Mouse (Mus musculus): ENCODE results near the gene Enah. TPM values are rescaled to one million over a fixed set of nuclear protein-coding genes. Genes with fewer than 3 reads are reported as not detected.

Enah gene
- polyA plus RNA-seq, 1 experiment from 2014 or later, result 23.6 TPM

DNA sequence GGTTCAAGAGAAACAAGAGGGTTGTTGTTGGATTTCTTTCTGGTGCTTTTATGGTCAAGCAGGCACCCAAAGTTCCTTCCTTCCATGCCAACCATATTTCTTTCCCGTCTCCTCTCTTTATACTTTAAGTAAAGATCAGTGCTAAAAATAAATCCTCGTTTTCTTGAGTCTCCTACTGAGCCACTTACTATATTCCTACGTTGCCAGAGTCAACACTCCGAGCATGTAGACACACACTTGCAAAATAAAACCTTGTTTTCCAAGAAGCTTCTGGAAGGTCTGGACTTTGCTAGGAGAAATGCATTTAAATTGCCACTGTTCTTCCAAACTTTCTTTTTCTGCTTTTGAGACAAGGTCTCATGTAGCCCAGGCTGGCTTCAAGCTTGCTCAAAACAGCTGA, 28.3 kb upstream of the Enah start:
- no peak overlapping the region for H3K4me3 ChIP-seq
- no peaks in the 10 kb centered on the region for H3K9me3 ChIP-seq (replicated peaks)
- H3K4me1 ChIP-seq, result peaks cover 8% of the 10 kb centered on the region
- WGBS, result 88% methylated on average over 4 of the region's 4 CpGs
- no peaks in the 10 kb centered on the region for H3K36me3 ChIP-seq
- H3K27ac ChIP-seq, result no peak overlapping the region
- no peaks in the 10 kb centered on the region for H3K27me3 ChIP-seq (ENCODE audit: low read depth, poor library complexity, severe bottlenecking)
- DNase-seq (ENCODE audit: low spot score), result no peak

DNA sequence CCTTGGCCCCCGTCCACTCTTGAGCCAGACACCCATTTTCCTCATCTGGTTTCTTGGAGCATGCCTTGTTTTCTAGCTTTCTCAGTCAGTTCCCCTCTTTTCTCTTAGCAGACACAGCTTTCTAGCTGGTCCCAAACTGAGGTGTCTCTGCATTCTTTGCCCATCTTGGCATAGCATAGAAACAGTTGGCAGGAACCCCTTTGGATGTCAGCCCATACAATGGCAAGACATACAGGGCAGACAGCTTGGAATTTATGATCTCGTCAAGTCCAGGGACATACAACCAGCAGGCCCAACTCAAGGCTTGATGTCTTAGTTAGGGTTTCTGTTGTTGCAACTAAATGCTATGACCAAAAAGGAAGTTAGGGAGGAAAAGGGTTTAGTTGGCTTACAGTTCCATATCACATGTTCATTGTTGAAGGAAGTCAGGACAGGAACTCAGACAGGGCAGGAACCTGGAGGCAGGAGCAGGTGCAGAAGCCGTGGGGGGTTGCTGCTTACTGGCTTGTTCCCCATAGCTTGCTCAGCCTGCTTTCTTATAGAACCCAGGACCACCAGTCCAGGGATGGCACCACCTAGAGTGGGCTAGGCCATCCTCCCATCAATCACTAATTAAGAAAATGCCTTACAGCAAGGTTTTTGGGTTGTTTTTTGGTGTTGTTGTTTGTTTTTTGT, 27.4 kb upstream of the Enah start:
- DNase-seq (ENCODE audit: low spot score), result no peak
- Histone ChIP-seq H3K36me3 (no peaks in the 10 kb centered on the region), H3K4me1 (no peaks in the 10 kb centered on the region), H3K4me3 (no peak overlapping the region), H3K27ac (no peak overlapping the region), H3K27me3 (ENCODE audit: low read depth, poor library complexity, severe bottlenecking) (no peaks in the 10 kb centered on the region), H3K9me3 (replicated peaks) (no peaks in the 10 kb centered on the region)
- WGBS, result 95% methylated on average over 3 of the region's 3 CpGs

DNA sequence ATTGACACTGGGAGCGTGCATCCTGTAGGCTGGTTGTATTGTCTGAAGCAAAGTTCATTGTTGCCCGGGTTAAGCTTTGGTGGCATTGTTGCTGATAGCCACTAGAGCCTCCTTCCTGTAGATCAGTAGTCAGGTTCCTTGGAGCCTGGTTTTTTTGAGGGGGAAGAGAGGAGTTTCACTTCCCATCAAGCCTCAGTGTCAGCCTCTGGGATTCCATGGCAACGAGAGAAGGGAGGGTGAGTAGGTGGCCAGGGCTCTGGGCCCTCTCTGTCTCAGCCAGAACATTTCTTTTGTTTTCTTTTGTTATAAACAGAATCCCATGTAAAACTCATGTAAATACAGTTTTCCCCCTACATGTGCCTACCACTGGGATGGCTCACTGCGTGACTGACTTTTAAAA, 25.4 kb upstream of the Enah start:
- H3K27ac ChIP-seq, result no peak overlapping the region

DNA sequence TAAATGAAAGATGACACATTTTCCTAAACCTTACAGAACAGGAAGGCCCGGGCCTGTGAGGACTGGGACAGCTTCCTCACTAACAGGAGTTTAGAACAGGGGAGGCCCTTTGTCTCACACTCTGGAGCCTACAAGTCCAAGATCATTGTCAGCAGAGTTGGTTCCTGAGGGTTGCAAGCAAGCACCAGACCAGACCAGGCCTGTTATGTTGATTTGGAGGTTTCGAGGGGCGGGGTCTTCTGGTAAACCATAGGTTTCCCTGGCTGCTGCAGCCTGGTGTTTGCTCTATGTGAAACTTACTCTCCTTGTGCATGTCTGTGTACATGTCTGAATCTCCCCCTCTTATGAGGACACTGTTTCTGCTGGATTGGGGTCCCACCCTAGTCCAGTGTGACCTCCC, 20.7 kb upstream of the Enah start:
- no peak overlapping the region for H3K27ac ChIP-seq
- no peak for DNase-seq (ENCODE audit: low spot score)
- no peaks in the 10 kb centered on the region for H3K36me3 ChIP-seq
- no peak overlapping the region for H3K4me3 ChIP-seq
- H3K27me3 ChIP-seq (ENCODE audit: low read depth, poor library complexity, severe bottlenecking), result no peaks in the 10 kb centered on the region
- H3K9me3 ChIP-seq (replicated peaks), result no peaks in the 10 kb centered on the region
- 90% methylated on average over 3 of the region's 3 CpGs for WGBS
- H3K4me1 ChIP-seq, result no peaks in the 10 kb centered on the region

More for the DNA sequence above, 25.4 kb upstream of the Enah start:
- H3K36me3 ChIP-seq, result no peaks in the 10 kb centered on the region
- H3K4me3 ChIP-seq, result no peak overlapping the region
- WGBS, result 88% methylated on average over 4 of the region's 4 CpGs
- H3K9me3 ChIP-seq (replicated peaks), result no peaks in the 10 kb centered on the region
- DNase-seq (ENCODE audit: low spot score), result no peak
- H3K27me3 ChIP-seq (ENCODE audit: low read depth, poor library complexity, severe bottlenecking), result no peaks in the 10 kb centered on the region
- H3K4me1 ChIP-seq, result no peaks in the 10 kb centered on the region

DNA sequence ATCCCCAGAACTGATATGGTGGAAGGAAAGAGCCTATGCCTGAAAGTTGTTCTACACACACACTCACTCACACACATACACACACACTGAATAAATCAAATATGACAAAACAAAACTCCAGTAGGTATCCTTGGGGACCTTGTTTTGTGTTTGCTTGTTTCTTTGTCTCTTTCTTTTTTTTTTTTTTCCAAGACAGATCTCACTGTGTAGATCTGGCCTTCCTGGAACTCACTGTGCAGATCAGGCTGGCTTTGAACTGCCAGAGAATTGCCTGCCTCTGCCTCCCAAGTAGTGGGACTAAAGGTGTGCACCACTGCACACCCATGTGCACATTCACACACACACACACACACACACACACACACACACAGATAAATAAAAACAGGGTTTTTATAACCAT, 12.0 kb upstream of the Enah start:
- H3K4me3 ChIP-seq, result no peak overlapping the region
- H3K27ac ChIP-seq, result no peak overlapping the region
- no peaks in the 10 kb centered on the region for H3K4me1 ChIP-seq
- H3K36me3 ChIP-seq, result no peaks in the 10 kb centered on the region
- DNase-seq (ENCODE audit: low spot score), result no peak
- H3K9me3 ChIP-seq (replicated peaks), result no peaks in the 10 kb centered on the region
- H3K27me3 ChIP-seq (ENCODE audit: low read depth, poor library complexity, severe bottlenecking), result no peaks in the 10 kb centered on the region

DNA sequence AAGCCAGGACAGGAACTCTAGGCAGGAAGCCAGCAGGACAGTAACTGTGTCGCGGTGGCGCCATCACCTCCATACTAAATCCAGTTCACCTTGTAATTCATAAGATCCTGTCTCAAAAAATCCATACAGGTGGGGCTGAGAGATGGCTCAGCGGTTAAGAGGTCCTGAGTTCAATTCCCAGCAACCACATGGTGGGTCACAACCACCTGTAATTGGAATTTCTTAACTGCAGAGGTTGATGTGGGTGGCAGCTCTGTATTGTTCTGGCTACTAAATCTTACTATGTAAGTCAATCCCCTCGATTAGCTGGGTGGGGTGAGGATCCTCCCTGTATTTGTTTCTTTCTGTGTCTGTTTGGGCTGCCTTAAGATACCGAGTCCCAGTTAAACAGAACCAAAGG, 11.3 kb upstream of the Enah start:
- H3K4me1 ChIP-seq, result no peaks in the 10 kb centered on the region
- H3K36me3 ChIP-seq, result no peaks in the 10 kb centered on the region
- no peaks in the 10 kb centered on the region for H3K27me3 ChIP-seq (ENCODE audit: low read depth, poor library complexity, severe bottlenecking)
- no peak overlapping the region for H3K4me3 ChIP-seq
- 89% methylated on average over 6 of the region's 6 CpGs for WGBS
- no peak overlapping the region for H3K27ac ChIP-seq
- H3K9me3 ChIP-seq (replicated peaks), result no peaks in the 10 kb centered on the region
- DNase-seq (ENCODE audit: low spot score), result no peak

DNA sequence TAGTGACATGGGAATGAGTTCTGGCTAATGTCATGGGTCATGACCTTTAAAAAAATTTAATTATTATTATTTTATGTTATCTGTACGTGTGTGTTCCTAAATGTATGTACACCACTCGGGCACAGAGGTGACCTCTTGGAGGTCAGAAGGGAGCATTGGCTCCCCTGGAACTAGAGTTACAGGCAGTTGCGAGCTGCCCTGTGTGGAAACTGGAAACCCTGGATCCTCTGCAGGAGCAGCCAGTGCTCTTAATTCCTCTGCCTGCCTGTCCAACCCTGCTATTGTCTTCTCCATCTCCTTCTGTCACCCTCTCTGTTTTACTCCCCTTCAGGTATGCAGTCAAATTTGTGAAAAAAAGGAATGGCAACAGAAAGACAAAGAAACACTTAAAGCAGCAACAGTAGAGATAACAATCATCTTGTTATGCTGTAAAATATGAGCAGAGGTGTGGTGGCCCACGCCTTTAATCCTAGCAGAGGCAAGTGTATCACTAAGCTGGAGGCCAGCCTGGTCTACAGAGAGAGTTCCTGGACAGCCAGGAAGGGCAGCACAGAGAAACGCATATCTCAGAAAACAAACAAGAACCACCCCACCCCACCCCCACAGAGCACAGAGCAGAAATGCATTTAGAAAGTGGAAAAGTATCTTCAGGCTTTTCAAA, 10.3 kb upstream of the Enah start:
- DNase-seq (ENCODE audit: low spot score), result no peak
- H3K27me3 ChIP-seq (ENCODE audit: low read depth, poor library complexity, severe bottlenecking), result no peaks in the 10 kb centered on the region
- WGBS, result 71% methylated on average over 5 of the region's 5 CpGs

DNA sequence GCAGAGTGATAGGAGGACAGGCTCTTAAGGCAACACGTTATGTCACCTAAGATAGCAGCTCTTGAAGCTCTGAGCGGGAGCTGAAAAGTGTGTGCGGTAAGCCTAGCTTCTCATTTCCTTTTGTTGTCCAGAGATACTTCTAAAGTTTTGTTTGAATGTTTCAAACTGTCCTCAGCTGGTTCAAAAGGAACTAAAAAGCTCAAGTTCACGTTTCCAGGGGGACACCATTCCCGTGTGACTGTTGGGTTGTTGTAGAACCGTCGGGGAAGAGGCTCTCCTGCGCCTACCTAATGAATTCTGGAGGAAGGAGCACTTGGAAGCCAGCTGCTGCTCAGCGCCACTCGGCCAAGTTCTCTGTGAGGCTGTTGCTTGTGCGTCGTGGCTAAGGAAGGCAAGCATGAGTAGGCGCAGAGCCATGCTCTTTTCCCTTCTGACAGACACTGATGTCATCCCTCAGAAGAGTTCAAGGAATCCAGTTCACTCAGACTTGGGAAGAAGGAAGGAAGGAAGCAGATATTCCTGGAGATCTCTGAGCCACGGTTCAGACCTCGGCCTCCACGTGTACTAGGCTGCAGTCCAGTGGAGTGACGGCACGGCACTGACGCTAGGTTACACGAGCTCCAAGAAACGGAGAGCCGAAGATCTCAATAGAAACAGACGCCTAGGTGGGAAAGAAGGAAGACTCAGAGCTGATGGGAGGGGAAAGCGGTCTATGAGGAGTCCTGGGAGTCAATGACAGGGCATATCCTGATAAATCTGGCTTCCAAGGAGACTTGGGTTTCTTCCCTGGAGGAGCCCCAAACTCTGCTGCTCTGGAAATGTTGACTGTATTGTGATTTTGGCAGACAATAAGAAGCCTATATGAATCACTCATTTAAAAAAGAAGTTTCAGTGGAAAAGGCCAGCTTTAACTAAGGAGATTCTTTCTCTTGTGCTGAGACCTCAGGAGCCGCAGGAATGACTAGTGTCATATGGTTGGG, 8.7 kb upstream of the Enah start:
- Histone ChIP-seq H3K9me3 (replicated peaks) (no peaks in the 10 kb centered on the region), H3K36me3 (no peaks in the 10 kb centered on the region), H3K4me3 (no peak overlapping the region), H3K27me3 (ENCODE audit: low read depth, poor library complexity, severe bottlenecking) (no peaks in the 10 kb centered on the region), H3K4me1 (no peaks in the 10 kb centered on the region), H3K27ac (no peak overlapping the region)
- 89% methylated on average over 25 of the region's 25 CpGs for WGBS
- DNase-seq (ENCODE audit: low spot score), result no peak

More for the DNA sequence above, 10.3 kb upstream of the Enah start:
- no peaks in the 10 kb centered on the region for H3K36me3 ChIP-seq
- H3K27ac ChIP-seq, result no peak overlapping the region
- no peaks in the 10 kb centered on the region for H3K4me1 ChIP-seq
- no peaks in the 10 kb centered on the region for H3K9me3 ChIP-seq (replicated peaks)
- H3K4me3 ChIP-seq, result no peak overlapping the region

DNA sequence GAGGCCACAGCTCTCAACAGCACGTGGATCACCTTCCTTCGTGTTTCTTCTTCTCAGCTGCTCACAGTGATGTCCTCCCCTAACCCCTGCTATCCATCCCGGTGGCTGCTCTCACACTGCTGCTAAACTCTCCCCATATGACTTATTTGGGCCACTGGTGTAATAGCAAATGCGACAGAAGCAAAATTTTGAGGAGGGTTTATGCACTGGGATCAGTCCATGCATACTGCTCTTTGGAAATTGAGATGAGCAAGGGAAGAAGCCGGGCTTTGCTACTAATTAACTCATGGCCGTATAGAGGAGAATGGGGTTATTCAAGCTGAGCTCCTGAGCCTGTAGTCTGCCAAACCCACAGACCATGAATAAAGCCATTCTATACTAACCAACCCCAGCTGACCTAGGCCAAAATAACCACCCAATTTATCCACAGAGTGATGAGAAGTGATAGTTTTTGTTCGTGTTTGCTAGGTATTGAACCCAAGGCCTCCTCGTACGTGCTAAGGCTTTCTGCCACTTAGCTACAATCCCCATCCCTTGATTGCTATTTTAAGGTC, 7.7 kb upstream of the Enah start:
- H3K9me3 ChIP-seq (replicated peaks), result no peaks in the 10 kb centered on the region
- no peaks in the 10 kb centered on the region for H3K4me1 ChIP-seq
- whole genome bisulfite sequencing, result 83% methylated on average over 9 of the region's 9 CpGs
- H3K4me3 ChIP-seq, result no peak overlapping the region
- H3K27me3 ChIP-seq (ENCODE audit: low read depth, poor library complexity, severe bottlenecking), result no peaks in the 10 kb centered on the region
- no peak for DNase-seq (ENCODE audit: low spot score)
- no peaks in the 10 kb centered on the region for H3K36me3 ChIP-seq
- H3K27ac ChIP-seq, result no peak overlapping the region

DNA sequence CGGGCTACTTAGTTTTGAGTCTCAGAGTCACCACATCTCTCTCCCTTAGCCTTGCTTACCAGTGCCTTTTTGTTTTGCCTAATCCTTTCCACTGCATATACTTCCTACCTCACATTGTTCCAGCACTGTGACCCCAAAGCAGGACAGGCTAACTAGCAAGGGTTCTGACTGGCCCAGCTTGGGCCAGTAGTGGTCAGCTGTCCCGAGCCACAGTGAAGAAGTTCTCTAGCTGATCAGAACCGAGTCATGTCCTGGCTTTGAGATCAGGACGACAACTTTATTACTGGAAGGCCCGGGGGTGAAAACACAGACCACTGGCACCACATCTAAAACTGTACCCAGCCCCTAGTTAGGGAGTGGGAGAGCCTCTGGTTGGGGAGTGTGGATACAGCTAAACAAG, 7.0 kb upstream of the Enah start:
- Histone ChIP-seq H3K4me1 (no peaks in the 10 kb centered on the region), H3K9me3 (replicated peaks) (no peaks in the 10 kb centered on the region), H3K4me3 (no peak overlapping the region), H3K27ac (no peak overlapping the region), H3K27me3 (ENCODE audit: low read depth, poor library complexity, severe bottlenecking) (no peaks in the 10 kb centered on the region), H3K36me3 (no peaks in the 10 kb centered on the region)
- 82% methylated on average over 5 of the region's 5 CpGs for WGBS
- DNase-seq (ENCODE audit: low spot score), result no peak

DNA sequence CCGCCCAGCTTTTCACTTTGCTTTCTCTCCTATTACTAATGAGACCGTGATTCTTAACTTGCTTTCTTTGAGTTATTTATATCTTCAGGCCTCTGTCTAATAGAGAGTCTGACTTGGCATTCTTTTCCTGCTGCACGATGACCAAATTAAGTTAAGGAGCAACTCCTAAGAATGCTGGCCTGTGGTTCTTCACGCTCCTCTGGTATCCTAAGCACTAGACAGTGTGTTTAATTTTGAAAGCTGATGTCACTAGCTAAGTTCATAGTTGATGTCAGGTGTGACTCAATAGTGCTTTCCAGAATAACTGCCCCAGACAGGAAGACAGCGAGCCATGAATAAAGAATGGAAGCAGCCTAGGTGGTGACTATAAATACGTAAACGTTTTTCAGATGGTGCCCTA, 6.3 kb upstream of the Enah start:
- Histone ChIP-seq H3K4me1 (peaks cover 2% of the 10 kb centered on the region), H3K36me3 (no peaks in the 10 kb centered on the region), H3K4me3 (no peak overlapping the region), H3K27me3 (ENCODE audit: low read depth, poor library complexity, severe bottlenecking) (no peaks in the 10 kb centered on the region), H3K27ac (no peak overlapping the region), H3K9me3 (replicated peaks) (no peaks in the 10 kb centered on the region)
- WGBS, result 76% methylated on average over 7 of the region's 7 CpGs
- no peak for DNase-seq (ENCODE audit: low spot score)

DNA sequence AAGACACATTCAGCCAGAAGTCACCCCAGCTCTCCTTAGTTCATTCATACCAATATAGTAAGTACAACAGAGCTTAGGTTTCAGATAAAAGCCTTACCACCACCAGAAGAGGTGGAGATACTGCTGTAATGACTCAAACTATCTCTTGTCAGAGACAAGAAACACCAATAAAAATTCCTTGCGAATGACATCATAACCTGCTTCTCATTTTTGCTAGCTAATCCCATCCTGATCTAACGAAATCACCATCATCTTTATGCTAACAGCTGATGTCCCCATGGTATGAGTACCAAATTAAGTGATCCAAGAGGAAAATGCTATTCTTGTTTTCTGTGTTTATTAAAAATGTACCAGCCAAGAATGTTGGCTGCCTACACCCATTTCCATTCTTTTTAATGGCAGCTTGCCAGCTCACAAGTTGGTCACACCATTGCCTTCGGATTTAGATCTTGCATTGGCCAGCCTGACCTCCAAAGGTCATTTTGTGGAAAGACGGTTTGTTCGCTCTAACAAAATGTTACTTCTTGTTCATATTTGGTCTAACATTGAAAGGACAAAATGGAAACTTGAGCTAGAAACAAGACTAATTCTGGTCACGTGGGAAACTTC, 2.0 kb upstream of the Enah start:
- Histone ChIP-seq H3K4me1 (peaks cover 12% of the 10 kb centered on the region), H3K27me3 (ENCODE audit: low read depth, poor library complexity, severe bottlenecking) (no peaks in the 10 kb centered on the region), H3K36me3 (no peaks in the 10 kb centered on the region), H3K4me3 (no peak overlapping the region), H3K9me3 (replicated peaks) (no peaks in the 10 kb centered on the region), H3K27ac (no peak overlapping the region)
- WGBS, result 93% methylated on average over 6 of the region's 6 CpGs
- DNase-seq (ENCODE audit: low spot score), result no peak

Measured in limb, embryonic 10.5 days (tissue).